Mouse (Mus musculus) embryonic fibroblast, embryonic 13.5 days (primary cell): ENCODE results near the gene Serpina3i. TPM values are rescaled to one million over a fixed set of nuclear protein-coding genes. Genes with fewer than 3 reads are reported as not detected.

Source experiments
- H3K27ac ChIP-seq: 2 replicates; pipeline ENCODE4 v1.5.1; 2012; ENCODE audit warnings: low read length, control low read depth, inconsistent platforms; ENCODE audit not compliant: insufficient read depth
- H3K4me1 ChIP-seq: 2 replicates; pipeline ENCODE4 v1.6.1; 2011; ENCODE audit warnings: low read length; ENCODE audit not compliant: control insufficient read depth, insufficient read depth
- H3K4me3 ChIP-seq: 2 replicates; pipeline ENCODE4 v1.5.1; 2011; ENCODE audit warnings: mild to moderate bottlenecking, control low read depth, low read length; ENCODE audit not compliant: insufficient read depth
- CTCF ChIP-seq: IDR thresholded peaks from 2 replicates; pipeline ENCODE4 v1.5.1; 2011; ENCODE audit warnings: mild to moderate bottlenecking, control low read depth, low read length, moderate library complexity, borderline replicate concordance; ENCODE audit not compliant: insufficient read depth
- POLR2A ChIP-seq: IDR thresholded peaks from 2 replicates; pipeline ENCODE4 v1.6.1; 2011; ENCODE audit warnings: low read depth, mild to moderate bottlenecking, control low read depth, low read length, moderate library complexity
- polyA plus RNA-seq: library from polyadenylated mRNA; stranded (reverse); fragments of >200 nt; gene quantifications from 2 replicates; pipeline ENCODE4 v1.2.4, GENCODE M21; 2011; ENCODE audit warnings: low read depth; ENCODE audit not compliant: missing spikeins, insufficient read length

Gene Serpina3i
- polyA plus RNA-seq, 1 experiment: 1.6 TPM

DNA sequence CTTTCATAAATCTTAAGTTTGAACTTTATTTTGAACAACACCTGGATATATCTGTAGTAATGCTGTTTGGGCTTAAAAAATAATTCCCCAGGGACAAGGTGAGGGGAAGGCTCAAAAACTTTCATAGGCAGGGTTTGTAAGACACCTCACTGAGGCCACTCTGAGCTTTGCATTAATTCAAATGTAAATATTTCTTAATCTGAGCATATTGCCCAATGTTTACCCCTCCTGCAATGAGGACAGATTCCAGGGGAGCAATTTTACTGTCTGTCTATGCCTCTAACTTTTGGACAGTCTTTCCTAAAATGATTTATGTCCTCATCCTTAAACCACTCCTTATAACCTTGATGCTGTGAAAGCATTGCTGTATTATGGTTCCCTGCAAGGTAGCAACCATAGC, 25.4 kb downstream of the Serpina3i start:
- TF ChIP-seq CTCF (no peak), POLR2A (no peak)
- no peak overlapping the region for H3K4me3 ChIP-seq
- no peaks in the 10 kb centered on the region for H3K4me1 ChIP-seq
- no peak overlapping the region for H3K27ac ChIP-seq

DNA sequence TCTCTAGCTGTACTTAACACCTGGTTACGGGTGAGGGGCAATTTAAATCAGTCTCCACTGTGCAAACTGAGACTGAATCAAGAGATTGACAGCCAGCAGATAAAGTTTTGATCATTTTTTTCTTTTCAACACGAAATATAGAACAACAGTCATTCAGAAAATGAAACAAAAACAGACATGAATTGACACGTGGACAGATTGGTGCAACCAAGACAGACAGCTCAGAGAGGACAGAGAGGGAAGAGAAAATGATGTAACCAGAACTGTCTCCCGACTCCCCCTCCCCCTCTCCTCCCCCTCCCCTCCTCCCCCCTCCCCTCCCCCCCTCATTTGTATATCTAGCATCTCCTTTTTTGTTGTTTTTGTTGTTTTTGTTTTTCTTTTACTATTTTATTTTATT, 26.9 kb downstream of the Serpina3i start:
- TF ChIP-seq POLR2A (no peak), CTCF (no peak)
- H3K4me1 ChIP-seq: no peaks in the 10 kb centered on the region
- H3K4me3 ChIP-seq: no peak overlapping the region
- no peak overlapping the region for H3K27ac ChIP-seq

DNA sequence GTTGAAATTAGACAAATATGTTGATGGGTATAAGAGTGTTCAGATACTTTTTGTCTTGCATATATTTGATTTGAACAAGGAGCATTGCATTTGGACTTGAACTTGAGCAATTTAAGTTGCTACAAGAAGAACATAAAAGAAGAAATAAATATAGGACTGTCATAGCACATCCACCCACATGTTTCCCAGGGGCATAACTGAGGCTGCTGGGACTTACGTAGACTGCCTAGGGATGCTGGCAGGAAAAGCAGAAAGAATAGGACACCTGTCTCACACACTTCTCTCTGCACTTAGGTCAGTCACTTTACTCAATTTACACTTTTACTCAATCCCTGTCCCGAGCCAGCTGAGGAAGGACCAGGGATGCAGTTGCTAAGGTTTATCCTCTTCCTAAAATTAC, 31.0 kb downstream of the Serpina3i start:
- Histone ChIP-seq H3K4me1 (no peaks in the 10 kb centered on the region), H3K4me3 (no peak overlapping the region), H3K27ac (no peak overlapping the region)
- TF ChIP-seq CTCF (no peak), POLR2A (no peak)

DNA sequence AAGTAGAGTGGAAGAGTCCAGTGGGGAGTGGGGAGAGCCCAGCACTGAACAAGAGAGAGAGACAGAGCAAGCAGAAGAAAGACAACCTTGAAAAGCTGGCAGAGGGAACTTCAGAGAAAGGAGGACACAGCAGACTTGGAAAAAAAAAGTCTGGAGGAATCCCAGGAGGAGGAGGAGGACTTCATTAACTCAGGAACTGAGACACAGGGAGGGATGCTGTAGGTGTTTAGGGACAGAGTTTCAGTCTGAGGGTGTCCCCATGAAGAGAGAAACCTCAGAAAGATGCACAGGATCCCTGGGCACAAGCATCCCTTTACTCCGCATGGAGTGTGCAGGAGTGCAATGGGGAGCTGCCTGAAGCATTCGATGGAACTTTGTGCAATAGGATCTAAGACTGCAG, 35.1 kb downstream of the Serpina3i start:
- H3K4me1 ChIP-seq: no peaks in the 10 kb centered on the region

DNA sequence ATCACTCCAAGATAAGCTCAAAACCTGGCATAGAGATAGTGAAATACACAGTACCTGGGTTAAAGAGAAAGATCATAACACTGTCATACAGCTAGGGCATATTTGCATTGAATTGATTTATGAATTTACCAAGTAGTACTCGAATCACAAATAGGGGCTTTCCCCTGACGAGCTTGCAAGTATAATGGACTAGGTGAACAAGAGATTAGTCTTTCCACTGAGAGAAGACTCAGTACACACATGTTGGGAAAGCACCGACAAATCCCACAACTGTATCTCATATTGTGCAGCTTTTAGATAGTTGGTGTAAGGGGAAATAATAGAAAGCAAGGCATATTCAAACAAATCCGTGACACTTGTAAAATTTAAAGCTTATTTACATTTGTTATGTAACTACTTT, 43.1 kb downstream of the Serpina3i start:
- Histone ChIP-seq H3K27ac (no peak overlapping the region), H3K4me3 (no peak overlapping the region), H3K4me1 (no peaks in the 10 kb centered on the region)
- TF ChIP-seq POLR2A (no peak), CTCF (no peak)

More for the DNA sequence above, 35.1 kb downstream of the Serpina3i start:
- H3K27ac ChIP-seq: no peak overlapping the region
- H3K4me3 ChIP-seq: no peak overlapping the region
- TF ChIP-seq CTCF (no peak), POLR2A (no peak)

DNA sequence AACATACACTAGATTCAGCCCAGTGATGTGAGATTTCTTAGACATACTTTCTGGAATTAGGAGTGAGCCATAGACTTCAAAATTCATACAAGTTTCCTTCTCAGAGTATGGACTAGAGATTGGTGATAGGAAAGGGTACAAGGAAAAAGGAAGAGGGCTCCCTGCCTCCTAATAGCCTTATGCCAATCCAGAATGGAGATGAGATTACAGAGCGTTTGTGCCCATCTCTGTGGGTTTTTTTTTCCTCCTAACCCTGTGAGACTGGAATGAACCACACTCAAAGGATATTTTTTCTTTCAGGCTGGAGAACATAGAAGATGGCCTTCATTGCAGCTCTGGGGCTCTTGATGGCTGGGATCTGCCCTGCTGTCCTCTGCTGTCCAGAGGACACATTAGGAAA, 51.3 kb downstream of the Serpina3i start, which contains the start of gene Serpina3j:
Gene Serpina3j, plus strand, starts transcription at position 301 of the 400 bp plus-strand sequence.
- no peak within 1 kb of the TSS for H3K27ac ChIP-seq
- H3K4me1 ChIP-seq: no peaks in the 10 kb centered on the region
- no peak within 1 kb of the TSS for H3K4me3 ChIP-seq
- no peak for TF ChIP-seq POLR2A
- TF ChIP-seq CTCF: no peak

Other genes with a start within 250 kb of the Serpina3i start
- not detected in 2 replicates for gene Serpina9, start 249.4 kb upstream of the Serpina3i start, polyA plus RNA-seq
- not detected in 2 replicates for gene Serpina12, start 218.7 kb upstream of the Serpina3i start, polyA plus RNA-seq
- gene Serpina5, start 162.0 kb upstream of the Serpina3i start, polyA plus RNA-seq: not detected in 2 replicates
- gene Serpina3a, start 150.4 kb upstream of the Serpina3i start, polyA plus RNA-seq: not detected in 2 replicates
- not detected in 2 replicates for gene Serpina3b, start 135.1 kb upstream of the Serpina3i start, polyA plus RNA-seq
- gene Serpina3c, start 109.3 kb upstream of the Serpina3i start, polyA plus RNA-seq: not detected in 2 replicates
- 0.33 and 0.74 TPM in 2 replicates for gene Serpina3f, start 48.6 kb upstream of the Serpina3i start, polyA plus RNA-seq
- gene Serpina3g, start 26.9 kb upstream of the Serpina3i start, polyA plus RNA-seq: 54.6 and 89.6 TPM in 2 replicates
- gene Serpina3j, start 51.4 kb downstream of the Serpina3i start, polyA plus RNA-seq: not detected in 2 replicates
- gene Serpina3k, start 75.4 kb downstream of the Serpina3i start, polyA plus RNA-seq: not detected in 2 replicates
- gene Serpina3m, start 75.4 kb downstream of the Serpina3i start, polyA plus RNA-seq: not detected in 2 replicates
- gene Serpina3n, start 143.6 kb downstream of the Serpina3i start, polyA plus RNA-seq: 3.0 and 7.2 TPM in 2 replicates
- 1.9 and 2.2 TPM in 2 replicates for gene Gsc, start 210.2 kb downstream of the Serpina3i start, polyA plus RNA-seq